Mouse (Mus musculus) myocyte (in vitro differentiated cells): ENCODE measurements around the gene Atg2a.

Experiments
- MAX ChIP-seq: IDR thresholded peaks from one replicate; pipeline ENCODE4 v1.6.1; 2011; ENCODE audit warnings: low read depth, mild to moderate bottlenecking, control low read depth
- MYOD1 ChIP-seq, 3 experiments: IDR thresholded peaks; one replicate each; pipeline ENCODE4 v1.6.1; 2011; ENCODE audit warnings: control low read depth in 2 of 3, low read depth in 2 of 3, mild to moderate bottlenecking in 2 of 3, moderate library complexity in 1 of 3; ENCODE audit not compliant: insufficient read length in 2 of 3, control insufficient read depth in 1 of 3
- USF1 ChIP-seq: IDR thresholded peaks from one replicate; pipeline ENCODE4 v1.6.1; 2011; ENCODE audit warnings: low read depth, mild to moderate bottlenecking, control low read depth, moderate library complexity

DNA sequence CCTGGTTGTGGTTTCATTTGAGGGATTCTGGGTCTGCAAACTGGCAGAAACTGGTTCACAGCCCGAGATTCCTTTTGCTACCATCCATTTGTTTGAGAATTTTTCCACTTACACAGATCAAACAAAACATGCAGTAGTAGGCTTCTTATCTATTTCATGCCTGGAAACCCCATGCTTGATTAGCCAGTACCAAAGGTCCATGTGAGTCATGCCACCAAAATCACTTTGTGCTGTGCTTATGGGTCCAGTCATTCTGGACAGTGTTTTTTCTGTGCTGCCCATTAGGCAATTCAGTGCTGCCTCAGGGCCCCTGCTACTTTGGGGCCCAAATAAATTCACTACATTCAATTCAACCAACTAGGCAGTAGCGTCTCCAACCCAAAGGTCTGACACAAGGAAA, 37.2 kb upstream of the Atg2a start:
- TF ChIP-seq USF1 (no peak), MAX (no peak), MYOD1 (IDR thresholded peaks at IDR 0.05; ENCODE audit: control insufficient read depth in 1 of 3, insufficient read length in 2 of 3, low read depth in 2 of 3) (no peak)
